Mouse (Mus musculus) testis, adult 2 months (tissue): ENCODE results near the gene Nfix.

ENCODE experiments used
- CTCF ChIP-seq: fragments of 200-500 bp; IDR thresholded peaks from 2 replicates; pipeline ENCODE4 v1.5.1; 2012; ENCODE audit warnings: low read depth, mild to moderate bottlenecking, inconsistent platforms, low read length, moderate library complexity; ENCODE audit not compliant: control insufficient read depth, insufficient read depth, insufficient replicate concordance
- POLR2A ChIP-seq: fragments of 200-500 bp; IDR thresholded peaks from 2 replicates; pipeline ENCODE4 v1.6.1; 2012; ENCODE audit warnings: low read depth, mild to moderate bottlenecking, inconsistent platforms, low read length, moderate library complexity; ENCODE audit not compliant: control insufficient read depth

DNA sequence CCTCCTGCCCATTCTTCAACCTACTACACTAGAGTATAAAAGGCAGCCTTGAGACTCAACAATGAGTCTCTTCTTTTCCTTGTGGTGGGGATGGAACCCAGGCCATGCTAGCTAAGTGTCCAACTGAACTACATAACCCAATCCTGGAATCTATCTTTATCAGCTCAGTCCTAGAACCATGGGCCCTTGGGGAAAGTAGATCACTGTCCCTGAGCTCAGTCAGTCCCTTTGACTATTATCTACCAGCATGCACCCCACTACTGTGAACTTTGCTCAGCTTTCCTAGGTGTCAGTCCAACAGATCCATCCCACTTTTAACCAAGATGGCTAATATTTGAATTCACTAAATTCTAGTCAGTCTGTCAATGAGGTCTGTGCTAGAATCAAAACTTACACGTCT lies 41.4 kb upstream of the Nfix start:
- TF ChIP-seq CTCF: no peak
- no peak for TF ChIP-seq POLR2A
